Mouse (Mus musculus) small intestine, adult 2 months (tissue): ENCODE results near the gene Ptprk. TPM values are rescaled to one million over a fixed set of nuclear protein-coding genes. Genes with fewer than 3 reads are reported as not detected.

Experiments
- H3K27ac ChIP-seq: fragments of 200-500 bp; 2 replicates; pipeline ENCODE4 v1.5.1; 2012; ENCODE audit warnings: low read depth, low read length, control low read depth, inconsistent platforms; ENCODE audit not compliant: insufficient read depth
- H3K27me3 ChIP-seq: fragments of 200-500 bp; 2 replicates; pipeline ENCODE4 v1.6.1; 2012; ENCODE audit warnings: mild to moderate bottlenecking, moderate library complexity, low read length, inconsistent platforms; ENCODE audit not compliant: control insufficient read depth, insufficient read depth
- H3K36me3 ChIP-seq: fragments of 200-500 bp; 2 replicates; pipeline ENCODE4 v1.6.1; 2012; ENCODE audit warnings: mild to moderate bottlenecking, low read length, control low read depth, inconsistent platforms; ENCODE audit not compliant: control insufficient read depth, insufficient read depth
- H3K4me1 ChIP-seq: fragments of 200-500 bp; 2 replicates; pipeline ENCODE4 v1.6.1; 2012; ENCODE audit warnings: low read length, inconsistent platforms, mixed read lengths; ENCODE audit not compliant: control insufficient read depth, insufficient read depth, insufficient read length
- H3K4me3 ChIP-seq: fragments of 200-500 bp; 2 replicates; pipeline ENCODE4 v1.5.1; 2012; ENCODE audit warnings: low read depth, mild to moderate bottlenecking, control low read depth, inconsistent platforms, low read length, moderate library complexity
- CTCF ChIP-seq: fragments of 200-500 bp; IDR thresholded peaks from 2 replicates; pipeline ENCODE4 v1.5.1; 2012; ENCODE audit warnings: low read depth, mild to moderate bottlenecking, control low read depth, inconsistent platforms, low read length, moderate library complexity, mixed read lengths; ENCODE audit not compliant: insufficient replicate concordance, insufficient read length; ENCODE audit errors: extremely low read depth
- POLR2A ChIP-seq: fragments of 200-500 bp; IDR thresholded peaks from 2 replicates; pipeline ENCODE4 v1.6.1; 2012; ENCODE audit warnings: low read depth, mild to moderate bottlenecking, control low read depth, inconsistent platforms, low read length, moderate library complexity
- WGBS: fragments of 180-500 bp; shearing (Covaris S2); methylation state at CpG from one replicate; pipeline ENCODE4 v1.1.7; 2018; 5-methylcytosine and 5-hydroxymethylcytosine counted together
- polyA plus RNA-seq: library from polyadenylated mRNA; depleted of rRNA; stranded (reverse); fragments of >200 nt; gene quantifications from 2 replicates; pipeline ENCODE4 v1.2.3, GENCODE M21; 2012

Gene Ptprk
- polyA plus RNA-seq, 1 experiment: 11.3 TPM

GRCm38 (mm10) chr10:28540595-28540994 lies 466.0 kb downstream of the Ptprk start:
- no peaks in the 10 kb centered on the region for H3K4me1 ChIP-seq
- H3K36me3 ChIP-seq: no peaks in the 10 kb centered on the region
- no peak overlapping the region for H3K4me3 ChIP-seq
- no peaks in the 10 kb centered on the region for H3K27me3 ChIP-seq
- TF ChIP-seq POLR2A (no peak), CTCF (no peak)
- H3K27ac ChIP-seq: no peak overlapping the region
- WGBS: 73% methylated on average over 4 of the region's 4 CpGs

- Histone ChIP-seq H3K4me1 (no peaks in the 10 kb centered on the region), H3K27me3 (no peaks in the 10 kb centered on the region), H3K4me3 (no peak overlapping the region), H3K27ac (no peak overlapping the region), H3K36me3 (no peaks in the 10 kb centered on the region)
- WGBS: 90% methylated on average over 1 of the region's 1 CpGs
- no peak for TF ChIP-seq POLR2A
- no peak for TF ChIP-seq CTCF
Measured at GRCm38 (mm10) chr10:28542754-28543153, 468.1 kb downstream of the Ptprk start.

- H3K27ac ChIP-seq: no peak overlapping the region
- H3K4me3 ChIP-seq: no peak overlapping the region
- TF ChIP-seq CTCF: no peak
- TF ChIP-seq POLR2A: no peak
- 69% methylated on average over 4 of the region's 4 CpGs for WGBS
- H3K4me1 ChIP-seq: no peaks in the 10 kb centered on the region
- H3K27me3 ChIP-seq: no peaks in the 10 kb centered on the region
- no peaks in the 10 kb centered on the region; the same call in 1 of the 2 replicates for H3K36me3 ChIP-seq
Measured at GRCm38 (mm10) chr10:28550549-28550948, 475.9 kb downstream of the Ptprk start.

- no peaks in the 10 kb centered on the region for H3K4me1 ChIP-seq
- H3K27me3 ChIP-seq: no peaks in the 10 kb centered on the region
- no peak overlapping the region for H3K27ac ChIP-seq
- no peaks in the 10 kb centered on the region; the same call in 1 of the 2 replicates for H3K36me3 ChIP-seq
- WGBS: 97% methylated on average over 2 of the region's 2 CpGs
- TF ChIP-seq CTCF (no peak), POLR2A (no peak)
- no peak overlapping the region for H3K4me3 ChIP-seq
Measured at GRCm38 (mm10) chr10:28552068-28552467, 477.4 kb downstream of the Ptprk start.

GRCm38 (mm10) chr10:28564110-28564674 lies 489.6 kb downstream of the Ptprk start:
- no peaks in the 10 kb centered on the region for H3K4me1 ChIP-seq
- H3K27ac ChIP-seq: no peak overlapping the region
- peaks cover 9% of the 10 kb centered on the region; the same call in 1 of the 2 replicates for H3K36me3 ChIP-seq
- TF ChIP-seq CTCF: no peak
- no peak for TF ChIP-seq POLR2A
- H3K27me3 ChIP-seq: no peaks in the 10 kb centered on the region
- no peak overlapping the region for H3K4me3 ChIP-seq
- WGBS: 94% methylated on average over 3 of the region's 3 CpGs

GRCm38 (mm10) chr10:28566378-28566777 lies 491.8 kb downstream of the Ptprk start:
- Histone ChIP-seq H3K27me3 (no peaks in the 10 kb centered on the region), H3K4me3 (no peak overlapping the region), H3K4me1 (no peaks in the 10 kb centered on the region), H3K36me3 (peaks cover 7% of the 10 kb centered on the region; the same call in 1 of the 2 replicates), H3K27ac (no peak overlapping the region)
- TF ChIP-seq POLR2A: no peak
- WGBS: 76% methylated on average over 4 of the region's 4 CpGs

- H3K27ac ChIP-seq: no peak overlapping the region
- WGBS: 90% methylated on average over 2 of the region's 2 CpGs
Measured at GRCm38 (mm10) chr10:28566828-28567227, 492.2 kb downstream of the Ptprk start.

More at GRCm38 (mm10) chr10:28566828-28567227, 492.2 kb downstream of the Ptprk start:
- Histone ChIP-seq H3K4me1 (no peaks in the 10 kb centered on the region), H3K27me3 (no peaks in the 10 kb centered on the region), H3K4me3 (no peak overlapping the region), H3K36me3 (peaks cover 7% of the 10 kb centered on the region; the same call in 1 of the 2 replicates)
- TF ChIP-seq POLR2A (no peak), CTCF (no peak)
